Mouse (Mus musculus): ENCODE results near the gene Cmss1. TPM values are rescaled to one million over a fixed set of nuclear protein-coding genes. Genes with fewer than 3 reads are reported as not detected.

The Cmss1 gene
- polyA plus RNA-seq, 1 experiment = 14.1 TPM

GRCm38 (mm10) chr16:57577519-57577918 is 29.1 kb downstream of the Cmss1 start:
- no peak overlapping the region for H3K9ac ChIP-seq (ENCODE audit: low read depth, poor library complexity, severe bottlenecking)
- no peaks in the 10 kb centered on the region for H3K27me3 ChIP-seq (ENCODE audit: control insufficient read depth, insufficient read depth, low read length, poor library complexity, severe bottlenecking)
- no peak for TF ChIP-seq POLR2A (IDR thresholded peaks at IDR 0.05; ENCODE audit: insufficient read depth, low read length)
- TF ChIP-seq CTCF (IDR thresholded peaks at IDR 0.05; ENCODE audit: low read depth, low read length) = no peak
- no peak for TF ChIP-seq EP300 (IDR thresholded peaks at IDR 0.05; ENCODE audit: insufficient read depth, low read depth, low read length)
- H3K27ac ChIP-seq (ENCODE audit: insufficient read depth, low read length) = no peak overlapping the region
- peaks cover 7% of the 10 kb centered on the region for H3K4me1 ChIP-seq (ENCODE audit: control insufficient read depth, insufficient read depth, low read length)
- no peak overlapping the region for H3K4me3 ChIP-seq (ENCODE audit: low read depth, low read length)
- no peaks in the 10 kb centered on the region for H3K9me3 ChIP-seq (replicated peaks; ENCODE audit: control insufficient read depth, insufficient read depth, low read length, poor library complexity, severe bottlenecking)
- no peaks in the 10 kb centered on the region for H3K36me3 ChIP-seq (ENCODE audit: control insufficient read depth, insufficient read depth, low read length, poor library complexity, severe bottlenecking)

DNA sequence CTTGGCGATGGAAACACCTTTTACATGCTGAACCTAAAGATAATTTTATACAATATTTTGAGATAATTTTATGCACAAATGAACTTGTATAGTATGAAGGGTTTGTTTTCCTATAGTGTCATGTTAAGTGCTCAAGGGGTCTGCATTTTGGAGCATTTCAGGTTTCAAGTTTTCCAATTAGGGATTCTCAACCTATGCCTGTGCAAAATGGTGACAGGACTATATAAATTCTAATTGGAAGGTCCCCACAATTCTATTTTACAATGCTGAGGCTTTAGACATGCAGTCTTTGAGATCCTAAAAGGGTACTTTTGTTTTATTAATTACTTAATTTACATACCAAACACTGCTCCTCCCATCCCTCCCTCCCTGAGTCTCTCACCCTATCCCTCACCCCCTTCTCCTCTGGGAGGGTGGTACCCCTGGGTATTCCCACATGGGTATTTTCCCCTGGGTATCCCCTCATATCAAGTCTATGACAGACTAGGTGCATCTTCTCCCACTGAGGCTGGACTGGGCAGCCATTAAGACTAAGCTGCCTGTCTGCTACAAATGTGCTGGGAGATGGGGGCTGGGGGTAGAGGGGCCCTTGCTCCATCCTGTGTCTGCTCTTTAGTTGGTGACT is 30.8 kb downstream of the Cmss1 start:
- TF ChIP-seq POLR2A (IDR thresholded peaks at IDR 0.05; ENCODE audit: insufficient read depth, low read length) = no peak
- TF ChIP-seq EP300 (IDR thresholded peaks at IDR 0.05; ENCODE audit: insufficient read depth, low read depth, low read length) = no peak
- TF ChIP-seq CTCF (IDR thresholded peaks at IDR 0.05; ENCODE audit: low read depth, low read length) = no peak
- H3K4me1 ChIP-seq (ENCODE audit: control insufficient read depth, insufficient read depth, low read length) = peaks cover 7% of the 10 kb centered on the region
- no peak overlapping the region for H3K4me3 ChIP-seq (ENCODE audit: low read depth, low read length)
- H3K27ac ChIP-seq (ENCODE audit: insufficient read depth, low read length) = no peak overlapping the region
- no peak overlapping the region for H3K9ac ChIP-seq (ENCODE audit: low read depth, poor library complexity, severe bottlenecking)
- no peaks in the 10 kb centered on the region for H3K36me3 ChIP-seq (ENCODE audit: control insufficient read depth, insufficient read depth, low read length, poor library complexity, severe bottlenecking)
- H3K27me3 ChIP-seq (ENCODE audit: control insufficient read depth, insufficient read depth, low read length, poor library complexity, severe bottlenecking) = no peaks in the 10 kb centered on the region
- H3K9me3 ChIP-seq (replicated peaks; ENCODE audit: control insufficient read depth, insufficient read depth, low read length, poor library complexity, severe bottlenecking) = no peaks in the 10 kb centered on the region

DNA sequence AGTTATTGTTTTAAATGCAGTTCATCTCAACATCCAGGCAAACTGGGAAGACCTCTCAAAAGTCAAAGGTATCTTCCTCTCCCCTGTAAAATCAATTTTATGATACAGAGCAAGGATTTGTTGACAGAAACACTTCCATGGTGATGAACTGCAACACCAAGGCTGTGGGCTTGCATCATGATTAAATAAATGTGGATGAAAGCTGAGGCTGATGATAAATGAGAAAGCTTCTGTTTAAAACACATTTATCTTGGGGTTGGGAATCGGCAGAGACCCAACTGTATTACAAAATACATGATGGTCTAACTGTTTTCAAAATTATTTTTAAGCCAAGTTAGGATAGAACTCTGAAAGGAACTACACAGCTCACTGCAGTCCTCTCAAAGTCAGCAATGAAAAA is 32.8 kb downstream of the Cmss1 start:
- no peak overlapping the region for H3K27ac ChIP-seq (ENCODE audit: insufficient read depth, low read length)
- H3K36me3 ChIP-seq (ENCODE audit: control insufficient read depth, insufficient read depth, low read length, poor library complexity, severe bottlenecking) = no peaks in the 10 kb centered on the region

GRCm38 (mm10) chr16:57570789-57571311 is 35.8 kb downstream of the Cmss1 start:
- Histone ChIP-seq H3K4me1 (ENCODE audit: control insufficient read depth, insufficient read depth, low read length) (peaks cover 1% of the 10 kb centered on the region), H3K36me3 (ENCODE audit: control insufficient read depth, insufficient read depth, low read length, poor library complexity, severe bottlenecking) (no peaks in the 10 kb centered on the region), H3K9me3 (replicated peaks; ENCODE audit: control insufficient read depth, insufficient read depth, low read length, poor library complexity, severe bottlenecking) (no peaks in the 10 kb centered on the region), H3K27me3 (ENCODE audit: control insufficient read depth, insufficient read depth, low read length, poor library complexity, severe bottlenecking) (no peaks in the 10 kb centered on the region), H3K9ac (ENCODE audit: low read depth, poor library complexity, severe bottlenecking) (no peak overlapping the region), H3K4me3 (ENCODE audit: low read depth, low read length) (no peak overlapping the region), H3K27ac (ENCODE audit: insufficient read depth, low read length) (no peak overlapping the region)
- TF ChIP-seq CTCF (IDR thresholded peaks at IDR 0.05; ENCODE audit: low read depth, low read length) (no peak), EP300 (IDR thresholded peaks at IDR 0.05; ENCODE audit: insufficient read depth, low read depth, low read length) (no peak), POLR2A (IDR thresholded peaks at IDR 0.05; ENCODE audit: insufficient read depth, low read length) (no peak)

More for the DNA sequence above, 32.8 kb downstream of the Cmss1 start:
- no peak overlapping the region for H3K9ac ChIP-seq (ENCODE audit: low read depth, poor library complexity, severe bottlenecking)
- no peaks in the 10 kb centered on the region for H3K9me3 ChIP-seq (replicated peaks; ENCODE audit: control insufficient read depth, insufficient read depth, low read length, poor library complexity, severe bottlenecking)
- H3K4me1 ChIP-seq (ENCODE audit: control insufficient read depth, insufficient read depth, low read length) = peaks cover 7% of the 10 kb centered on the region
- no peak overlapping the region for H3K4me3 ChIP-seq (ENCODE audit: low read depth, low read length)
- H3K27me3 ChIP-seq (ENCODE audit: control insufficient read depth, insufficient read depth, low read length, poor library complexity, severe bottlenecking) = no peaks in the 10 kb centered on the region
- TF ChIP-seq POLR2A (IDR thresholded peaks at IDR 0.05; ENCODE audit: insufficient read depth, low read length) (no peak), CTCF (IDR thresholded peaks at IDR 0.05; ENCODE audit: low read depth, low read length) (no peak), EP300 (IDR thresholded peaks at IDR 0.05; ENCODE audit: insufficient read depth, low read depth, low read length) (no peak)

- no peaks in the 10 kb centered on the region for H3K9me3 ChIP-seq (replicated peaks; ENCODE audit: control insufficient read depth, insufficient read depth, low read length, poor library complexity, severe bottlenecking)
- TF ChIP-seq POLR2A (IDR thresholded peaks at IDR 0.05; ENCODE audit: insufficient read depth, low read length) (no peak), EP300 (IDR thresholded peaks at IDR 0.05; ENCODE audit: insufficient read depth, low read depth, low read length) (no peak), CTCF (IDR thresholded peaks at IDR 0.05; ENCODE audit: low read depth, low read length) (no peak)
- no peaks in the 10 kb centered on the region for H3K27me3 ChIP-seq (ENCODE audit: control insufficient read depth, insufficient read depth, low read length, poor library complexity, severe bottlenecking)
- H3K36me3 ChIP-seq (ENCODE audit: control insufficient read depth, insufficient read depth, low read length, poor library complexity, severe bottlenecking) = no peaks in the 10 kb centered on the region
- H3K4me3 ChIP-seq (ENCODE audit: low read depth, low read length) = no peak overlapping the region
- H3K9ac ChIP-seq (ENCODE audit: low read depth, poor library complexity, severe bottlenecking) = no peak overlapping the region
- no peak overlapping the region for H3K27ac ChIP-seq (ENCODE audit: insufficient read depth, low read length)
- H3K4me1 ChIP-seq (ENCODE audit: control insufficient read depth, insufficient read depth, low read length) = no peaks in the 10 kb centered on the region
Observed at GRCm38 (mm10) chr16:57568648-57569404, 37.8 kb downstream of the Cmss1 start.

GRCm38 (mm10) chr16:57566215-57566614 is 40.4 kb downstream of the Cmss1 start:
- TF ChIP-seq CTCF (IDR thresholded peaks at IDR 0.05; ENCODE audit: low read depth, low read length) (no peak), EP300 (IDR thresholded peaks at IDR 0.05; ENCODE audit: insufficient read depth, low read depth, low read length) (no peak), POLR2A (IDR thresholded peaks at IDR 0.05; ENCODE audit: insufficient read depth, low read length) (no peak)

More at GRCm38 (mm10) chr16:57566215-57566614, 40.4 kb downstream of the Cmss1 start:
- no peak overlapping the region for H3K9ac ChIP-seq (ENCODE audit: low read depth, poor library complexity, severe bottlenecking)
- no peaks in the 10 kb centered on the region for H3K27me3 ChIP-seq (ENCODE audit: control insufficient read depth, insufficient read depth, low read length, poor library complexity, severe bottlenecking)
- peaks cover 3% of the 10 kb centered on the region for H3K4me1 ChIP-seq (ENCODE audit: control insufficient read depth, insufficient read depth, low read length)
- H3K4me3 ChIP-seq (ENCODE audit: low read depth, low read length) = no peak overlapping the region
- H3K27ac ChIP-seq (ENCODE audit: insufficient read depth, low read length) = no peak overlapping the region
- no peaks in the 10 kb centered on the region for H3K36me3 ChIP-seq (ENCODE audit: control insufficient read depth, insufficient read depth, low read length, poor library complexity, severe bottlenecking)
- H3K9me3 ChIP-seq (replicated peaks; ENCODE audit: control insufficient read depth, insufficient read depth, low read length, poor library complexity, severe bottlenecking) = no peaks in the 10 kb centered on the region

Data from ES-Bruce4 (cell line).